Mouse (Mus musculus) erythroblast, embryonic 14.5 days (primary cell): ENCODE data around the gene Mrpl57.

Source experiments
- GATA1 ChIP-seq: IDR thresholded peaks from 2 replicates; pipeline ENCODE4 v1.6.1; 2012; ENCODE audit warnings: low read length, inconsistent platforms, mixed read lengths
- TAL1 ChIP-seq: IDR thresholded peaks from 3 replicates; pipeline ENCODE4 v1.6.1; 2012; ENCODE audit warnings: low read length, inconsistent platforms, mixed read lengths

GRCm38 (mm10) chr14:57820839-57821238 lies 5.2 kb upstream of the Mrpl57 start:
- TF ChIP-seq GATA1 (no peak), TAL1 (no peak)
